Mouse (Mus musculus) C2C12 (cell line): ENCODE results near the gene Akap7.

ENCODE experiments used
- CEBPB ChIP-seq: IDR thresholded peaks from one replicate; pipeline ENCODE4 v1.6.1; 2011; ENCODE audit warnings: low read depth, mild to moderate bottlenecking, control low read depth, moderate library complexity
- CTCF ChIP-seq: IDR thresholded peaks from one replicate; pipeline ENCODE4 v1.5.1; 2011; ENCODE audit not compliant: control insufficient read depth, insufficient read depth, insufficient read length
- MAX ChIP-seq: IDR thresholded peaks from one replicate; pipeline ENCODE4 v1.6.1; 2011; ENCODE audit warnings: mild to moderate bottlenecking, control low read depth

DNA sequence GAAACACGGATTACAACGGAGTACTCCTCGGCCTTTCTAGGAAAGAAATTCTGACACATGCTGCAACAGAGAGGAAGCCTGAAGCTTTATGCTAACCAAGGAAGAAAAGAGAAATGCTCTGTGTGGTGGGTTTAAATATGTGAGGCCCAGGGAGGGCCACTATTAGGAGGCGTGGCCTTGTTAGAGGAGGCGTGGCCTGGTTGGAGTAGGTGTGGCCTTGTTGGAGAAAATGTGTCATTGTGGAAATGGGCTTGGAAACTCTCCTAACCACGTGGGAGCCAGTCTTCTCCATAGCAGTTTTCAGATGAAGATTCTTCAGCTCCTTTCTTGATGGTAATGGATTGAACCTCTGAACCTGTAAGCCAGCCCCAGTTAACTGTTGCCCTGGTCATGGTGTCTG, 19.8 kb upstream of the Akap7 start:
- TF ChIP-seq MAX (no peak), CTCF (no peak), CEBPB (no peak)
